Mouse (Mus musculus) kidney, postnatal 0 days (tissue): ENCODE data around the gene Nr1i3. TPM values are rescaled to one million over a fixed set of nuclear protein-coding genes. Genes with fewer than 3 reads are reported as not detected.

Source experiments
- ATAC-seq: fragments of 200-750 bp; cut with Nextera tagmentation; replicated peaks from 2 replicates; pipeline ENCODE4 v1.8.0; 2017; ENCODE audit warnings: low read depth, moderate number of reproducible peaks, moderate TSS enrichment, moderate library complexity; ENCODE audit not compliant: low FRiP score
- DNase-seq: peaks from one replicate; pipeline ENCODE4 v3.0.0-alpha.2; 2016; ENCODE audit warnings: low spot score
- H3K27ac ChIP-seq: fragments of 300-500 bp; sonication (generic); 2 replicates; pipeline ENCODE4 v1.5.1; 2014; ENCODE audit warnings: mild to moderate bottlenecking
- H3K27me3 ChIP-seq: fragments of 300-500 bp; sonication (generic); 2 replicates; pipeline ENCODE4 v1.6.1; 2014; ENCODE audit warnings: low read length, mixed read lengths; ENCODE audit not compliant: insufficient read depth
- H3K36me3 ChIP-seq: fragments of 300-500 bp; sonication (generic); 2 replicates; pipeline ENCODE4 v1.6.1; 2014; ENCODE audit warnings: low read length, mixed read lengths; ENCODE audit not compliant: insufficient read depth
- H3K4me1 ChIP-seq: fragments of 300-500 bp; sonication (generic); replicated peaks from 2 replicates; pipeline ENCODE4 v1.6.1; 2014; ENCODE audit warnings: antibody characterized with exemption, low read length, mixed read lengths; ENCODE audit not compliant: insufficient read depth
- H3K4me2 ChIP-seq: fragments of 300-500 bp; sonication (generic); 2 replicates; pipeline ENCODE4 v1.6.1; 2014; ENCODE audit warnings: mild to moderate bottlenecking, low read length, moderate library complexity, mixed read lengths
- H3K4me3 ChIP-seq: fragments of 300-500 bp; sonication (generic); replicated peaks from 2 replicates; pipeline ENCODE4 v1.5.1; 2014; ENCODE audit warnings: low read depth, low read length
- H3K9ac ChIP-seq: fragments of 300-500 bp; sonication (generic); 2 replicates; pipeline ENCODE4 v1.6.1; 2014; ENCODE audit warnings: low read depth, low read length
- H3K9me3 ChIP-seq: fragments of 300-500 bp; sonication (generic); replicated peaks from 2 replicates; pipeline ENCODE4 v1.6.1; 2016; ENCODE audit warnings: low read length, inconsistent platforms, mixed read lengths
- CTCF ChIP-seq: IDR thresholded peaks from 2 replicates; pipeline ENCODE4 v1.5.1; 2016; ENCODE audit warnings: antibody characterized with exemption, low read depth, mild to moderate bottlenecking, moderate library complexity
- WGBS: fragments of 180-500 bp; shearing (Covaris S2); extraction: QIAGEN DNeasy Blood & Tissue Kit; methylation state at CpG from one replicate; pipeline ENCODE4 v1.1.7; 2014; 5-methylcytosine and 5-hydroxymethylcytosine counted together
- polyA plus RNA-seq: library from polyadenylated mRNA; unstranded; fragments of >200 nt; fragmentation: Nextera tagmentation; extraction: Ambion mirVana; gene quantifications from 2 replicates; pipeline ENCODE4 v1.2.1, GENCODE M21; 2015

Nr1i3 gene
- 1.1 and 1.7 TPM in 2 replicates for polyA plus RNA-seq

GRCm38 (mm10) chr1:171213801-171214496 lies at the start of gene Nr1i3:
Nr1i3 (plus strand) TSS chr1:171213970.
- Histone ChIP-seq H3K36me3 (peaks cover under 1% of the 10 kb centered on the region; the same call in 1 of the 2 replicates), H3K4me3 (no peak within 1 kb of the TSS), H3K4me1 (no peaks in the 10 kb centered on the region), H3K9ac (no peak within 1 kb of the TSS), H3K4me2 (no peak within 1 kb of the TSS), H3K27me3 (no peaks in the 10 kb centered on the region), H3K27ac (no peak within 1 kb of the TSS), H3K9me3 (no peaks in the 10 kb centered on the region)
- ATAC-seq (peak; percentile 84), DNase-seq (no peak)
- no peak for TF ChIP-seq CTCF
- WGBS: 66% methylated on average over 10 of the region's 10 CpGs

GRCm38 (mm10) chr1:171164258-171164657 lies 49.5 kb upstream of the Nr1i3 start:
- no peak overlapping the region for H3K4me3 ChIP-seq
- no peaks in the 10 kb centered on the region for H3K27me3 ChIP-seq
- H3K4me1 ChIP-seq: 0 out of 2 replicates have a peak, but pooled peaks cover 3% of the 10 kb centered on the region
- no peaks in the 10 kb centered on the region for H3K9me3 ChIP-seq
- peak; percentile 60 for TF ChIP-seq CTCF
- no peak overlapping the region for H3K27ac ChIP-seq
- H3K9ac ChIP-seq: no peak overlapping the region
- ATAC-seq (no peak; the same call in 1 of the 2 replicates), DNase-seq (peak; percentile 84)
- no peaks in the 10 kb centered on the region for H3K36me3 ChIP-seq
- 44% methylated on average over 3 of the region's 3 CpGs for WGBS
- H3K4me2 ChIP-seq: no peak overlapping the region

GRCm38 (mm10) chr1:171165629-171166345 lies 48.0 kb upstream of the Nr1i3 start:
- H3K4me2 ChIP-seq: no peak overlapping the region
- no peak overlapping the region for H3K9ac ChIP-seq
- H3K4me3 ChIP-seq: no peak overlapping the region
- H3K9me3 ChIP-seq: no peaks in the 10 kb centered on the region
- no peaks in the 10 kb centered on the region for H3K4me1 ChIP-seq
- no peak for TF ChIP-seq CTCF
- no peaks in the 10 kb centered on the region for H3K27me3 ChIP-seq
- no peak for ATAC-seq
- DNase-seq: peak; percentile 86
- H3K27ac ChIP-seq: no peak overlapping the region
- H3K36me3 ChIP-seq: no peaks in the 10 kb centered on the region
- 51% methylated on average over 5 of the region's 5 CpGs for WGBS

- 85% methylated on average over 12 of the region's 12 CpGs for WGBS
- ATAC-seq: no peak
- no peak for TF ChIP-seq CTCF
Observed at GRCm38 (mm10) chr1:171168906-171169305, 44.9 kb upstream of the Nr1i3 start.

GRCm38 (mm10) chr1:171169913-171170312 lies 43.9 kb upstream of the Nr1i3 start:
- no peak overlapping the region for H3K27ac ChIP-seq
- H3K36me3 ChIP-seq: no peaks in the 10 kb centered on the region
- no peaks in the 10 kb centered on the region for H3K27me3 ChIP-seq
- ATAC-seq (no peak), DNase-seq (no peak)
- H3K4me3 ChIP-seq: no peak overlapping the region
- no peak for TF ChIP-seq CTCF
- H3K9ac ChIP-seq: no peak overlapping the region
- H3K4me1 ChIP-seq: no peaks in the 10 kb centered on the region
- no peaks in the 10 kb centered on the region for H3K9me3 ChIP-seq
- H3K4me2 ChIP-seq: no peak overlapping the region
- 39% methylated on average over 3 of the region's 3 CpGs for WGBS

More at GRCm38 (mm10) chr1:171168906-171169305, 44.9 kb upstream of the Nr1i3 start:
- no peak overlapping the region for H3K9ac ChIP-seq
- no peak overlapping the region for H3K27ac ChIP-seq
- no peaks in the 10 kb centered on the region for H3K9me3 ChIP-seq
- no peaks in the 10 kb centered on the region for H3K4me1 ChIP-seq
- H3K36me3 ChIP-seq: no peaks in the 10 kb centered on the region
- H3K27me3 ChIP-seq: no peaks in the 10 kb centered on the region
- H3K4me3 ChIP-seq: no peak overlapping the region
- no peak for DNase-seq
- no peak overlapping the region for H3K4me2 ChIP-seq

GRCm38 (mm10) chr1:171171138-171171537 lies 42.6 kb upstream of the Nr1i3 start:
- Histone ChIP-seq H3K27me3 (no peaks in the 10 kb centered on the region), H3K9me3 (no peaks in the 10 kb centered on the region), H3K4me3 (no peak overlapping the region), H3K4me2 (no peak overlapping the region), H3K27ac (peak overlapping the region; percentile 71), H3K36me3 (no peaks in the 10 kb centered on the region), H3K4me1 (no peaks in the 10 kb centered on the region), H3K9ac (no peak overlapping the region)
- DNase-seq: peak; percentile 74
- ATAC-seq: no peak
- no peak for TF ChIP-seq CTCF
- WGBS: 24% methylated on average over 3 of the region's 3 CpGs
